Mouse (Mus musculus) gastrocnemius, postnatal 4 days (tissue): ENCODE results near the gene Lipm. TPM values are rescaled to one million over a fixed set of nuclear protein-coding genes. Genes with fewer than 3 reads are reported as not detected.

Experiments used
- DNase-seq, 2 experiments: peaks; one replicate each; pipeline ENCODE4 v3.0.0; 2021 to 2022; ENCODE audit warnings: low spot score in 2 of 2, mixed read lengths in 2 of 2
- long read RNA-seq, 2 experiments: library from polyadenylated mRNA; stranded (forward); transcript quantifications; one replicate each; pipeline ENCODE4 v2.0.0; 2021
- total RNA-seq, 2 experiments: library from RNA; stranded (reverse); gene quantifications; 2 replicates each; pipeline ENCODE4 v1.2.3; 2021

Lipm gene
- not detected for total RNA-seq
- long read RNA-seq, experiment 1, partial matches to known transcripts = 1 of 3 reads
- long read RNA-seq, experiment 1, other reads (novel, unspliced or antisense) = 0 of 3 reads
- long read RNA-seq, experiment 2 = 0 reads

DNA sequence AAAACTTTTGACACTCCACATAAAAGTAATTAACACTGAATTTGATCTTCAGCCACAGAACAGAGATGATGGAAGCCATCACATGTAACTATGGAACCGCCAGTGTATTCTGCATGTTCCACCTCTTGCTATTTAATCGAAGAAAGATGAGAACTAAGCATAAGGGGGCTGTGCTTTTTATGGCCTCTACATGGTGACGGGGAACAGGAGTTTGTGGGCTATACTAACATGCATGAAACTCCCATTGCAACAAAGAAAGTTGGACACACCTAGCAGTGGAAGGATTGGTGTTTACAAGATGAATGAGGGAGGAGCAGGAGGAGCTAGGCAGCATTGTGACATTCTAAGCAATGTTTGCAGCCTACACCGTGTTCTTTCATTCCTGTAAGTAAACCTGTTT is at the start of gene Lipm:
Lipm (plus strand) TSS at position 301 of the 400 bp plus-strand sequence.
- no peak for DNase-seq

DNA sequence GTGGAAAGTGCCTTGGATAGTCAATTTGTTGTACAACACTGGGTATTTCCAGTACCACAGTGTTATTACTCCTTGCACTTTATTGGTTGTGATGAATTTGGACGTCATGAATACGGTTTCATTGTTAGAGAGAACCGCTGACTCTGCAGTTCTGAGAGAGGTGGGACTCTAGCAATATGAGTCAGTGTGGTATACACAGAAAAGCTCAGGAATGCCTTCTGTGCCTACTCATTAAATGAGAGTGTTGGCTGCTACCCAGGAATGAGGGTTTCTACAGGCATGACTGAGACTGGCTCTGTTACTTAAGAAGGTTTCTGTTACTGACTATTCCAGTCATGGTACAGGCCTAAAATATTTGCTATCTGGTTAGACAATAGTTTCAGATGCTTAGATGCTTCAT is 49.2 kb upstream of the Lipm start:
- no peak for DNase-seq

DNA sequence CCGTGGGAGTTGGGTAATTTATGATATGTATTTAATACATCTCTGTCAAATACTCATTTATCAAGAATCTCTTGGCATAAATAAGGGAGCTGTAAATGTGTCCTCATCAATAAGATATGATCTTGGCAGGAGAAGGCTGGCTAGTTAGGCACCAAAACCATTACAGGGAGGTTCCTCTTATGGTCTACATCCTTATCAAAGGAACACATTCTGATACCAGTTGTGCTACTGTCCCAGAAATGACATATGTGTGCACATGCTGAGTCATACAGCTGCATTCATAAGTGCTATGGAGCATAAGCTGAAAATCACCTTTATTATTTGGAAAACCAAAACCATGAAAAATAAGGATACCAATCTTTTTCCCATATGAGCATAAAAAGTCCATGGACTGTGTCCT is 37.2 kb upstream of the Lipm start:
- no peak for DNase-seq

DNA sequence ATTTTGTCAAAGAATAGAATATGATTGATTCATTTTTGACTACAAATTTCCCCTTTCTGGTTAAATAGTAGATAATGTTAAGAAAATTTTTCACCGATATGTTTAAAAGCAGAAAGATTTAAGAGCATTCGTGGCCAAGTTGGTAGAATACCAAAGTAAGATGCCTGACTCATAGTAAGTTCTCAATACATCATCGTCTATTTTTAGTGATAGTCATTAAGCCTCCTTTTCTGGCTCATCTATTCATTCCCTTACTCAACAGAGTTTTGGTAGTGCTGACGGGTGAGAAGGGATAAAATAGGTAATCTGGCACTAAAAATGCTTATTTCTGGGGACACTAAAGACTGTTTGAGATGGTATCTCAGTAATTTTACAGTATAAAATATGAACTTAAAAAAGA is 36.7 kb upstream of the Lipm start:
- DNase-seq = no peak

DNA sequence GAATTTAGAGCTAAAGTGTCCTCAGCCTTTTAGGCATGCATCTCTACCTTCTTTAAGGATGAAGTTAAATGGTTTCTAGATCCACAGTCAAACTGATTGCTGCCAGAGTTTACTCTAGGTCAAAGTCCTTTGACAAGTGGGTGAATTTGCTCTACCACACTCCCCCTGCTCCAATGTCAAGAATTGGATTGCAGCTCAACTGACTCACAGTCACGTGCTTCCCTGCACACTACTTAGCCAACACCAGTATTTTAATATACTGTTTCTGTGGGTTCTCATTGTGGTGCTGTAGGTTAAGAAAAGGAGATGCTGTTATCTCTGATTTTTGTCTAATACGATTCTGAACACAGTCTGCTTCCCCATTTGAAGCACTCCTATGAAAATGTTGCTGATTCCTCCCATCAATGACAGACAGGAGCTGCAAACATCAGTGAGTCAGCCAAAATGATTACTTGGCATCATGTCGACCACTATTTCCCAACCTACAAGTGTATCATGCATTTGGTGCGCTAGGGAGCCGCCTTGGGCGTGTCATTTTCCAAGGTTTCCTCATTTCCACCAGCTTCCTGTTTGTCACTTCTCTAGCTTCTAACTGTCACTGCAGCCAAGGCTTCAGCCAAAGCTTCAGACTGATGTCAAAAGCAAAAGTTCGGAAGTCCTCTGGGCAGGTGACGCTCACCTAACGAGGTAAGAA is 33.8 kb upstream of the Lipm start, which contains the start of gene Lipn:
Lipn (plus strand) TSS at position 580 of the 694 bp plus-strand sequence.
- DNase-seq = no peak

DNA sequence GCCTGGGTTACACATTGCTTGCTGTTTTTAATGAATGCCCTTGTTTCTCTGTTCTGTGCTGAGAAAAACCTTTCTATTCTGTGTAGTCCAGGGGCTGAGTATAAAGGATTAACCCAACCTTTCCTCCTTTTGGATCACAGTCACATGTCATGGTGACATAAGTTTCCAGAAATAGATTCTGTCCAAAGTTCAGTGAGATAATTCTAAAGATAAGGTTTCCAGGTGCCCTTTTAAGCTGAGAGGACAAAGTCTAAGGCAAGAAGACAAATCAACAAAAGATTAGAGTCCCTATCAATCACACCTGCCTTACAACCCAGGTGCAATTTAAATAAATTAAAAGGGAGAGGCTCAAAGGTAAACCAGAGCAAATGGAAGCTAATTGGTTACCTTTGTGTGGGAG is 26.5 kb upstream of the Lipm start:
- DNase-seq = no peak

DNA sequence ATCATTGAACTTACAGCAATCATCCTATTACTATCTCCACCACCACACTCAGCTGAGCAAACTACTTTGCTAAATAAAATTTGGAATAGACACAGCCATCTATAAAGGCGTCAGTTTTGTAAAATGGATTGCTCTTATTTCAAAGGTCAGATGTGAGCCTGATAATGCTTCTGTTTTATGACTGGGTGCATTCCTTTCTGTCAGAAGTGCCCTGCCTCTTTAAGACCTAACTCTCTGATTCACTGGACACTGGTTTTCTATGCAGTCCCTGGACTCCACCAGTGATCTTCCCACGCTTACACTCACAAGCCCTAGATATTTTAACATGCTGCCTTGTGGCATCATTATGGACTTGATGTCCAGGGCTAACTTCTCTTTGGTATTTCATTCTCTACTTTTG is 22.6 kb upstream of the Lipm start:
- no peak for DNase-seq

DNA sequence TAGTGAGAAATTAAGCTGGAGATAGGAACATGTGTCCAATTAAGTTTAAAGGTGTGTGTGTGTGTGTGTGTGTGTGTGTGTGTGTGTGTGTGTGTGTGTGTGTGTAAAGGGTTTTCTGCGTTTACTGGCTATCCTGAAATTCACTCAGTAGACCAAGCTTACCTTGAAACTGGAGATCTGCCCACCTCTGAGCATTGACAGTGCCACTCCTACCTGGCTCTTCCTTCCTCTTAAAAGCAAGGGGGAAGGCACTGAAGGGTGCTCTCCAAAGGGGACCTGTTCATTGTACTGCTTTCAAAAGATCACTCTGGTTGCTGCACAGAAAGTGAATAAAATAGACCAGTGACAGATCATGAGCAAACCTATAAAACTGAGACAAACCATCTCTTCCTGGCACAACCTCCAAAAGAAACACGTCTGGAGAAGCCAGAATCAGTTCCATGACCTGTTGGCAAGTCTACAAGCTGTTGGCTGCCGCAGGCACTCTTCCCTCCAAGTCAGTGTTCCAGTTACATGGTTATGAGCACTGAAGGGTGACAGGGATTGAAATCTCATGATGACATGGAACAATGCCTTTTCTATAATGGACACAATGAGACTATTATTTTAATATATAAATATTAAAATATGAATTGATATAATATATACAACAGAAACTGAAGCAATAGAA is 11.6 kb upstream of the Lipm start:
- DNase-seq = no peak

DNA sequence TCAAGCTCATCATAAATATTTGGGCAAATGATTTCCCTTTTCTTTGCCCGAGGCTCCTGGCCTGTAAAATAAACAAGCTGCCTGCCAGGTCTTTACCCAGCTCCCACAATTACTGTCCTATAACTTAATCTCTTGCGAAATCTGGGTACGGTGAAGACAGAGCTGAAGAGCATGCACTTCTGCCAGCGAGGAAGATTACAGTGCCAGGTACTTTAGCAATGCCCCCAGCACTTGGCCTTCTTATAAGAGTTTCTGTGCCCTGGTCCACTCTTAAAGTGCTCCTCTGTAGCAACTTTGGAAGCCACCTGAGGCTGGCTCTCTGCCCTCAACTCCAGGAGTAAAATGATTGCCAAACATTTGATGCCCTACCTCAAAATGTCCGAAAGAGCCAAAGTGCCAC is 5.4 kb upstream of the Lipm start:
- DNase-seq = no peak

DNA sequence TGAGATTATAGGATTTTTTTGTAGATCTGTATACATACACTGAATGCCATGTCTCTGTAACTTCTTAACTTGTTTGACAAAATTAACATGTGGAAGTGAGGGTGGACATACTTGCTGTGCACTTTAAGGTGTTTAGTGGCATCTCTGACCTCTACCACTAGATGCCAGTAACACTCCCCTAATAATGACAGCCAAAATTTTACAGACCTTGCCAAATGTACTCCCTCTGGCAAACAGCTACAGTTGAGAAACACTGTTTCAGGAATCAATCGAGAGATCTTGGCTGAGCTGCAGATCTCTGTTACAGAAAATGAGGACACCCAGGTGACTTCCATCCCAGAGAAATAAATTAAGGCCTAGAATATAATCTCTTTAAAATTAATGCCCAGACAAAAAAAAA is 4.5 kb upstream of the Lipm start:
- no peak for DNase-seq

DNA sequence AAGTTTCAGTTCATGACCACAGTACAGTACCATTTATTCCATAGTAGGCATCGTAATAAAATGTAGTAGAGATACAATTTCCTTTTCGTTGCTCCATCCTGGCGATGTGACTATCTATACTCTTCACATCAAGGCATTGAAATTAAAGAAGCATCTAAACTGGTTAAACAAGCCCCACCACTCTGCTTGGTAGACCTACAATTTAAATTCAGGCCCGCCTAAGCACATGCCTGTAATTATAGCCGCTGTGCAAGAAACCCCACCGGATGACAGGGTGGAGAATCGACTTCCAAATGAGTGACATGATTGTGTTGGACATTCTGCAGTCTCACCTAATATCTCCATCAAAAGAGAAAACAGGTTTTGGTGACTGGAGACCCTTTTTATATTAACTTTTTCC is 1.2 kb downstream of the Lipm start:
- DNase-seq = no peak

DNA sequence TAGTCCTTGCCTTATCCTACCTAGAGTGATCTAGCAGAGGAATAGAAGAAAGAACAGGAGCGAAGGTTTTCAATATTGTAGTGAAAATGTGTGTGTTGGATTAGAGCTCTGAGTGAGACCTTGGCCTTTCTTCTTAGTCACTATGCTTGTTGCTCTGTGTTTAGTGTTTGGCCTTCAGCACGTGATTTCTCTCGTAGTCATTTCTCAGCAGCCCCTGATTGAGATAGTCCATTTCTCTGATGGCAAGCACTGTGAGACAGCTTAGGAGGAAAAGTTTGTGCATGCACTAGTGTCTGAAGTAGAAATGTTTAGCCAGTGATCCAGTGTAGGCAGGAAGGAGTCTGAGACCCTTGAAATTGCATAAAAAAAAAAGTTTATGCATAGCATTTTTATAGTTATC is 4.1 kb downstream of the Lipm start:
- no peak for DNase-seq

DNA sequence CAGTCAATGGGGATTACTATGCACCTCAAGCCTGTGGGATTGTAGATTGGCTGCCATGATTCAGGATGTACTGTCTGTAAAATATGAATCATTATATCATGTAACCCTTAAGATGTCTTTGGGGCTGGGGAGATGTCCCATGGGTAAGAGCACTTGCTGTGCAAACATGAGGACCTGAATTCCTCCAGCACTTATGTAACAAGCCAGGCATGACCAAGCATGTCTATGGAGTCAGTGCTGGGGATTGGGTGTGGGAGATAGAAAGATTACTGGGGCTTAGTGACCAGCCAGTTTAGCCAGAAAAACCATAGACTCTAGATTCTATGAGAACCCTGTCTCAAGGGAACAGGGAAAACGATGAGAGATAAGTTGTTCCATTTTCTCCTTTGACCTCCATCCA is 18.4 kb downstream of the Lipm start:
- no peak for DNase-seq

DNA sequence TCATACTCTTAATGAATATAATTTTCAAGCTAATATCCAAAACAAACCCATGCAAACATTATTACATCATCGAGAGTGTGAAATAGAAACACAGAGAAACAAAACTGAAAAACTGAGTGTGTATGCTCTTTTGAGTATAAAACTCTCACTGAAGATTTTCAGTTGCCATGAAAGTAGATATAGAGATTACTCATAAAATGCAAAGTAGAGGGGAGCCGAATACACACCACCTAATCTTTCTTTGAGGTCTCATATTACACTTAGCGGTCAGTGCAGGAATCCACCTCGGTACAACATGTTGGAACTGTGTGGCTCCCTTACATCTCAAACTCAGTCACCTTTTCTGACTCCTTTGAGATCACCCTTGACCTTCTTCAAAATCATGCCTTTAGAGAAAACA is 18.9 kb downstream of the Lipm start:
- DNase-seq = no peak

DNA sequence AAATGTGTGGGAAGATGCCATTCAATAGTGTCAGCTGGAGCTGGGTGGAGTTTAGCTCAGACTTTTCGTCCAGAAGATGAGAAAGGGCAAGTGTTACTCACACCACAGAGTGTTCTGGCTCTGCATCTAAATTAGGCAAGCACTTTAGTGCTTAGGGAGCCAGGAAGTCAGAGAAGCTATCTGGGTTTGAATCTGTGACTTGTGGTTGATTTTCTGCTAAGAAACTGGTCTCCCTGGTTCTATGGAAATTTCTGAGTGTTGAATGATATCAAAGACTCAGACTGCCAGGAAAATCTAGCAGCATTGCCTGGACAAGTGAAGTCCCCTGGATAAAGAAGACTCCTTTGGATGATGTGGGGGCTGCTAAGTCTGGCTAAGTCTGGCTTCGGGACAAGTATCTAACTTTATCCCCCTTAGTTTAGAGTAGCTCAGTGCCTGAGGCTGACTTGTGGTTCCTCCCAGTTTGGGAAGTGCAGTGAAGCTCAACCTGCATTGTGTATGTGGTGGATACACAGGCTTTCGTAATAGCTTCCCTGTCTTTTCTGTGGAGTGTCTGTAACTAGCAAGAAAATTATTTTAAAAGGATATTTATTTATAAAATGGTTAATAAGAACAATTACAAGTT is 19.5 kb downstream of the Lipm start:
- DNase-seq = no peak

DNA sequence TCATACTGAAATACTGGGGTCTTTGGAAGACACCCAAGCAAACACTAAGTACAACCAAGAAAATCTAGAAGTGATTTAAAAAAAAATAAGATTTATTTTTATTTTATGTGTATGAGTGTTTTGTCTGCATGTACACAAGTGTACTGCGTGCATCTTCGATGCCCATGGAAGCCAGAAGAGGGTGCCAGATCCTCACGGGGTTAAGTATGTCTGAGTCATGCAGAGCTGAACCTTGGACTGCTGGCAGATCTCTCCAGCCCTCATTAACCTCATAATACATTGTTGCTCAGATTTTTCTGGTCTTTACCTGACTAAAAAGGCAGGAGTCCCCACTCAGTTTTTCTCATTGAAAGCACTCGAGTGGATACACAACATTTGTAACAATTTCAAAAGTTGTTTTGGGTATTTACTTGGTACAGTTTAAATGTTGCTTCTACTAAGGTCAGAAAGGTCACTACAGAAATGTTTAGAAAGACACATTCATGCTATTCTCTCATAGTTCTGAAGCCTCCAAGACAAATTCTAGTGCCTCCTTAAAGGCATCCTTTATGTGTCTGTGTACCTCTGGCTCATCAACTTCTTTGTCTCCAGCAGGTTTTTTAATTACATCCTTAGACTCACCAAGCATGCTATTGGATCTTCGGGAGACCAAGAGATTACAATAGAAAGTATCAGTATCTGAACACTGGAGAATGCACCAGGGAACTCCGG is 38.1 kb downstream of the Lipm start:
- DNase-seq = no peak

DNA sequence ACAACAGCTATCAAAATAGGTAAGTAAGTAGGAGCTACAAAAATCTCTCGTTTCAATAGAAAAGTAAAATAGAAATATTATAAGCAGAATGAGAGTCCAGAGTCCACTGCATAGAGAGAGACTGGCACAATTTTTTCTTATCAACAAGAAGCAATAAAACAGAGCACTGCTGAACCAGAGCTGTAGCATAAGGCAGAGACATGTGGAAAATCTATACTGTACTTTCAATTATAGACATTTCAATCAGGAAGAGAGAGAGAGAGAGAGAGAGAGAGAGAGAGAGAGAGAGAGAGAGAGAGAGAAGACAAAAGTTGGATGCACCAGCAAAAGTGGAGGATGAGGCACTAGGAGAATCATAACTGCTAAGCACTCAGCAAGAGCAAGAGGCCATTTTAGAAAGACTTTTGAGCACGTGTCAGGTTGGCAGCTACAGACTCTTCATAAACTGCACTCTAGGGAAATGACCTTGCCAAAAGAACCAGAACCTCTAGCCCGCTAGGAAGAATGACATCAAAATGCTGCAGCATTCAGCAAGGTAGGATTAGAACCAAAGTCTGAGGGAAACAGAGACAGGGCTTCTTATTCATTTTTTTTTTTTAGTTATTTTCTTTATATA is 38.8 kb downstream of the Lipm start:
- no peak for DNase-seq

DNA sequence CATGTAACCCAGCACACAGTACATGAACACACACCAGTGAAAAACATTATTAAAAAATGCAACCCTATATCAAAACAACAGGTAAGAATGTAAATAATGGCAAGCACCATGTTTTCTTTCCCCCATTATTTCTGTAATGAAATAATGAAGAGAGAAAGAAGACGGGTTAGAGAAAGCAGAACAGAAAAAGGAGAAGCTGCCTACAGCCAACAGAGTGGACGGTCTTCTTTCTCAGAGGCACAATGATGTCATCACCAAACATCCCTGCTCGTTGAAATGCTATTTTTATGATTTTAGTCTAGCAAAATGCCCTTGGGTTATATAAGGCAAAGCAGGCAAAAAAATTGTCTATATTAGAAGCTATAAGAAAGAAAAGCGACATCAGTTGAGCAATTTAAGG is 47.7 kb downstream of the Lipm start:
- DNase-seq = no peak

DNA sequence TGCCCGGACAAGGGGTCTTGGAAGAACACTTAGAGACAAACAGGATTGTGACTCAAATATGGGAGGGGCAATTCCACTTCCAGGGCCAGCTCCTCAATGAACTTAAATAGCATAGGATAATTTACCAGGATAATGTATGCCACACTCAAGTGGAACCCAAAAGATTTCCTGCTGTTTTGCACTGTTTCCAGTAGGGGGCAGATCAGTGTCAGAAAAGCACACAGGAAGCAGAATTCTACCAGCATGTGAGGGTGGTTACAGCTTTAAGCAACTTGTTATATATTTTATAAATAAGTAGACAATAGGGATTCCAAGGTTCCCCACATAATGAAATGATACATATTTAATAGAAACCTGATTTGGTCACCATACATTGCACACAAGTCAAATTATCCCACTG is 51.2 kb downstream of the Lipm start:
- no peak for DNase-seq

DNA sequence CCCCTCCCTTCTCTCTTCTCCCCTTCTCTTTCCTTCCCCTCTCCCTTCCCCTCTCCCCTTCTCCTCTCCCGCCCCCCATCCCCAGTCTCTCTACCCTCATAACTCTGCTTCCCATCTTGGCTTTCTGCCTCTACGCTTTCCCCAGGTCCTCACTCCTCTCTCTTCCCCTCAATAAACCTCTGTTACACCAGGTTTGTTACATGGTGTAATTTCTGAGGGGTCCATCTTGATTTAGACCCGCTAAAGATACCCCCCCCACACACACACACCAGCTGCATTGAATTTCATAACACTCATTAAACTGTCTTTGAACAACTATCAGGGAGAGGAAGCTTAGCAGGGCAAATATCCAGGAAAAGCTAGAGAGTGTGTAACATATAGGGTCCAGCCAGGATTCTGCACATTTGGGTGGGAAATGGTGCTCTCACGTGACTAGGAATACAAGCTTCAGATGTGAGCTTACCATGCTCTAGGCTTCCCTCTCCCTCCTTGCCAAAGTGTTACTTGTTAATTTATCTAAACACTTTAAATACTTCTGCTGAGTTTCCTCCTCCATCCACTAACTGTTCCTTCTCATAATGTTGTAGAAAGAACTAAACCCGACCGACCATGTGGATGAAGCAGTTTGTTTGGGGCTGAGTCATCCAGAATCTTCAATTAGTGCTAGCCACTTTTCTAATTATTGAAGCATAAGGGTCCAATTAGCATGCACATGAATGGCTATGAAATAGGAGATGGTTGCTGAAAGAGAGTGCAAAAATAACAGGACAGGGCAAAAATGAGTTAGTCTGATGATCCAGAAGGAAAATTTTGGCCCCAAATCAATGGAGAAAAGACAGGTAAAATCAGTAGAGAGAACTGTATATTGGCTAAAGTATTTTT is 52.8 kb downstream of the Lipm start:
- no peak for DNase-seq
